Mouse (Mus musculus): ENCODE results near the gene Fbxo10.
A peak's percentile ranks its signal among the peaks of the same experiment; 100 is the strongest.
"Not testable (repeated sequence)": the region's sequence is repeated elsewhere in the genome, so short reads cannot be mapped to it uniquely, and the experiment has no call there.

Fbxo10 gene

DNA sequence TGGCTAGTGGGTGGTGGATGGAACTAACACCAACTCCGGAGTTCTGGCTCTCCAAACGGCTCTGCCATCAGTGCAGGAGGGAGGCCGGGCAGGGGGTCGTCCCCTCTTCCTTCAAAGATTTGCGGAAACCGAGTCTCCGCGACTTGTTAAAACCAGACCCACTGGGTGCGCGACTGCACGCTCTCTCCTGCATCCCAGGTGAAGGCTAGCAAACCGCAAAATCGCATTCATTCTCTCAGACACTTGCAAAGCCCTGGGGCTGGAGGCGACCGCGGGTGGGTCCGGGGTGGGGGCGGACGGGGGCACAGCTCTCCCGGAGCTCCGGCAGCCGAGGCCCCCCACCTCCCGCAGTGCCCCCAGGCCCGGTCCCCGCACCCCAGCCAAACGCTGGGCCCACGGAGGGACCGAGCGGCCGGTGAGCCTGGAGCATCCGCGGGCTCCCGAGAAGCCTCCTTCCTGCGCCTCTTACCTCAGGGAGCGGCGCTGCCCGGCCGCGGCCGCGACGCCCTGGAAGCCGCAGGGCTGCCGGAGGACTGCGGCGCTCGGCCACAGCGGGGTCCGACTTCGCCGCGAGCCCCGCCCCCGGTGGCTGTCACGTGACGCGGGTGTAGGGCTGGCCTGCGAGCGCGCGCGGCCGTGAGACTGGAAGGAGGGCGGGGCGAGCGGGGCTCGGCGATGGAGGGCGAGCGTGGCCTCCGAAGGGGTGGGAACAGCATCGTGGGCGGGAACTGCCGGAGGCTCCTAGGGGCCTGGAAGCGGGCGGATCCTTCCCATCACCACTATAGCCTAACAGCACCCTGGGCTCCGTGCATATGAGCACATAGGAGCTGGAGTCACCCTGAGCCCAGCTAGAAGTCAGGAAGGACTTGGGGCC, at the start of gene Fbxo10:
TSS of gene Fbxo10 (minus strand) at position 584 of the 874 bp plus-strand sequence.
- DNase-seq, result peak; percentile 95 to 96

DNA sequence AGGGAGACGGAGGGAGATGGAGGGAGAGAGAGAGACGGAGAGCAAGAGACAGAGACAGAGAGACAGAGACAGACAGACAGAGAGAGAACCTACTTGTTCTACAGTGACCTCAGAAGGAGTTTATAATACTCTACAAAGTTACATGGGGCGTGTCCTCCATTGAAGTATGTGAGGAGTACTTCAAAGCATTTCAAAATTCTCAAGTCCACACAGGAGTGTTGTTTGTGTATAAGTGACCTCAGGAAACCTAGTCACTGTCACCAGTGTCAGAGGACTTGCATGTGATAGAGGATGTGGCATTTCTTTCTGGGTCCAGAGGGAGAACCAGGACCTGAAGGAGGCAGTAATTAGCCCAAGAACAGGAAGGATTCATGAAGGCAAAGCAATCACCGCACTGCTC, 46.6 kb upstream of the Fbxo10 start:
- DNase-seq, result no peak

GRCm38 (mm10) chr4:45121311-45121710, 36.9 kb upstream of the Fbxo10 start:
- DNase-seq, result no peak

- peak in 1 of 2 experiments; percentile 30 for DNase-seq
Observed at GRCm38 (mm10) chr4:45108456-45109110, 24.2 kb upstream of the Fbxo10 start.

- peak; percentile 90 to 94 for DNase-seq
Observed at GRCm38 (mm10) chr4:45107601-45108277, 23.3 kb upstream of the Fbxo10 start, which contains the start of gene Tomm5. Tomm5 (minus strand) TSS chr4:45108114.

GRCm38 (mm10) chr4:45107066-45107465, 22.7 kb upstream of the Fbxo10 start:
- no peak for DNase-seq

GRCm38 (mm10) chr4:45106409-45106808, 22.0 kb upstream of the Fbxo10 start:
- DNase-seq, result no peak

DNA sequence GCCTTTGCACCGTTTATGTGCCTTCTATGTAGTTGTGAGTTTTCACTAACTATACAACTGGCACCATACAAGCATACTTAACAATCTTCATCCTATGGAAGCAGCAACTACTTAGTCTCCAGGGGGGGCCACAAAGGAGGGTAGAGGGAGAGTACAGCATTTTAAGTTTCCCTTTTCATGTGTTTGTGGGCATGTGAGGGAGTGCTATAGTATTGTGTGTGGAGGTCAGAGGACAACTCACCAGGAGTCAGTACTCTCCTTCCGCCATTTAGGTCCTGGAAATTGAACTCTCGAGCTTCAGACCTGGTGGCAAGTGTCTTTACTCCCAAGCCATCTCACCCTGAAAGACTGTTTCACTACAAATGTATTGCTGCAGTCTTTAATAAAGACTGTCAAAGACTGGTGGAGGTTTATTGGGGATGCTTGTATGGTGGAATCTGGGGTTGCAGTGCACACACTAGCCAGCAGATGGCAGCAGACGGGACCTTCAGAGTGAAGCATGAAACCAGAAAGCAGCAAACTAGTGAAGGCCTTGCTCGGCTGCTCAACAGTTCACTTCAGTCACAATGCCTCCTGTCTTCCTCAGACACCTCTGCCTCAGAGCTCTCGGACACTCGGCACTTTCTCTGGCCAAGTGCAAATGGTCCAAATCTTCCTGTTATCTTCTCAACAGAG, 12.9 kb upstream of the Fbxo10 start:
- DNase-seq, result peak; percentile 81 to 85

- no peak for DNase-seq
Observed at GRCm38 (mm10) chr4:45084895-45085290, 489 bp upstream of the Fbxo10 start.

- peak; percentile 54 to 56 for DNase-seq
Observed at GRCm38 (mm10) chr4:45083487-45083886, 917 bp downstream of the Fbxo10 start.

DNA sequence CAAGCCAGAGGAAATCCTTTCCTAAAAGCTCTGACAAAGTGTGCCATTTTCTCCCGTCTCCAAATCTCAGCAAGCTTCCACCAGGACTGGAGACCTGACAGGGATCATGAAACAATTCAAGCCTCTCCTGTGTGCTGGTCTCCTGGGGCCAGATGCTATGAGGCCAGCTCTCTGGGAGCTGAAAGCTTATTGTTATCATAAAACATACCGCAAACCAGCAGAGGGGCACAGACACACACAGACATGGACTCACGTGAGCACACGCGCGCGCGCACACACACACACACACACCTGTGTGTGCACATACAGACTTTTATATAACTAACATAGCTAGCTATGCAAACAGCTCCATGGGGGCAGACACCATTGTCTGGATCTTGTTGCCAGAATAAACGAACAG, 1.5 kb downstream of the Fbxo10 start:
- DNase-seq, result no peak

GRCm38 (mm10) chr4:45081041-45081440, 3.4 kb downstream of the Fbxo10 start:
- DNase-seq, result peak; percentile 69 to 72

DNA sequence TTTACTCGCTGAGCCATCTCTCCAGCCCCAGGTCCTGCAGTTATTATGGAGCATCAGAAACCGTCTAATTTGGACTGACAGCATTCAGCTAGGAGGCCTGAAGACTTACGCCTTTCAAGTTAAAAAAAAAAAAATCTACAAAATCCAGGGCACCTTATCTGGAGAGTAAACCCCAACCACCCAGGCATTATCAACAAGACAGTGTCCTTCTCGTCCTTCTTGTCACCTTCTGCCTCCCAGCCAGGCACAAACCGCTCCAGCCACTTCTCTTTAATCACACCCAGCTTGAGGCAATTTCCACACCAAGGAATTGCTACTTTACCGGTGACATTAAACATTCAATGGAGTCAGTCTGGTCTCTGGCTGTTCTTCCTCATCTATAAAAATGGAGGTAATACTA, 10.9 kb downstream of the Fbxo10 start:
- no peak for DNase-seq

DNA sequence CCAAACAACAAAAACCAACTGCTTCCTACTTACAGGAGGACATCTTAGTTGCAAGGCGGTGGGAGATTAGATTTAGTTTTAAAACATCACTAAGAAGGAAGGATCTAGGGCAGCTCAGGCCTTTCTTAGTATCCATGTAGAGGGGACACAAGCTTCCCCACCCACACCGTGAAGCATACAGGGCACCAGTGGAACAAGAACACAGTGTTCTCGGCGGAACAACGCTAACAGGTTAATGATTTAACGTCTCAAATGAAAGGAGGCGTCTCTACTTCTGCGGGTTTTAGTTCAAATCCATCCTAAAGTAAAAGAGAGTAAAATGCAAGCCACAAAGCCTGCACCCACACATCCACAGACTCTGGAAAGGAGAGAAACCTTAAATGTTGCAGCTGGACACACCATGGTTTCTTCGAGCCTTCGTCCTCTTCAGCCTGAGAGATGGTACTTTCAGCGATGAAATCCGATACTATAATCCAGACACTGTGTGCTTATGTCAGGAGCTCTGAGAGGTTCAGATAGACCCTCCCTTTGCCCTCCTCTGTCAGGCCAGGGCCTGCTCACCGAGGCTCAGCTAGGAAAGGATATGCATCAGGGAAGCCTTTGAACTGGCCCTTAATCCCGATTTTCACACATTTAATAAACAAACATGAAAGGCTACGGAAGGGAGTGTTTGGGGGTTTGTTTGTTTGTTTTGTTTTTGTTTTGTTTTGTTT, 12.0 kb downstream of the Fbxo10 start:
- no peak for DNase-seq

- DNase-seq, result no peak
Observed at GRCm38 (mm10) chr4:45067742-45068141, 16.7 kb downstream of the Fbxo10 start.

DNA sequence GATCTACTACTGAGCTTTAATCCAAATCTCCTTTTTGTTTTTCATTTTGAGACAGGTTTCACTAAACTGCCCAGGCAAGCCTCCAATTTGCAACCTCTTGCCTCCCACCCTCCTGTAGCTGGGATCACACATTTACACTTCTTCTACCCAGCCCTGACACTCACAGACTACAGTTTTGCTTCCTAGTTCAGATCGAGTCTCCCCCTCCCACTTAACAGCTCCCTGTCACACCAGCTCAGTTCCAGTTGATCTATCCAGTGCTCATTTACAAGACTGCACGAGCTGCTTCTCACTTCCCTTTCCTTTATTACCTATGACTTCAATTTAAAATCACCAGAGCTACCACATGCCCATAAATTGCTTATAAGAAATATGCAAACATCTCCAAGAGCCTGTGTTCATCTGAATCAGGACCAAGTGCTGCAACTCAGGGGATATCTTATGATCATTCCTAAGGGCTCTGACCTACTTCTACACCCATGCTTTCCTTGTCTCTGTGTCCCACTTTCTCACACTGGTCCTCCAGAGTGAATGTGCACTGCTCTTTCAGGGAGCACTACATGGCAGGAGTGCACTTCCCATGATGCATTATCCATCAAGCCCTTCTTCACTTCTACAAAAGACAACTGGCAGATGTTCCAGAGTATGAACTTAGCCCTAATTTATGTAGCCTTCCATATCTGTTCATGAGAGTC, 18.2 kb downstream of the Fbxo10 start:
- no peak for DNase-seq

DNA sequence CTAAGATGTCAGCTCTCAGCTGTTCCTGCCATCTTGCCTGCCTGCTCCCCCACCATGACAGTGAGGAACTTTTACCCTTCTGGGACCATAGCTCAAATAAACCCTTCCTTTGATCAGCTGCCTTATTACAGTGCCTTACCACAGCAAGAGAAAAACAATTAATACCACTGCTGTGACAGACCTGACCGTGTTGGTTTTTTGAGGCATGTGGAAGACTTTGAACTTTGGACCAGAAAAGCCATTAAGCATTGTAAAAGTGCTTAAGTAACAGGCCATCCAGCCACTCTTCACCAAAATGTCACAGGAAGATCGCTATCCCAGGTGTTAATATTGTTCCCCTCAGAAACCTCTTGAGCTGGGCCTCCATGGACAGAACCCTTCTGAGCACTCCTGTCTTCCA, 19.8 kb downstream of the Fbxo10 start:
- DNase-seq, result no peak

DNA sequence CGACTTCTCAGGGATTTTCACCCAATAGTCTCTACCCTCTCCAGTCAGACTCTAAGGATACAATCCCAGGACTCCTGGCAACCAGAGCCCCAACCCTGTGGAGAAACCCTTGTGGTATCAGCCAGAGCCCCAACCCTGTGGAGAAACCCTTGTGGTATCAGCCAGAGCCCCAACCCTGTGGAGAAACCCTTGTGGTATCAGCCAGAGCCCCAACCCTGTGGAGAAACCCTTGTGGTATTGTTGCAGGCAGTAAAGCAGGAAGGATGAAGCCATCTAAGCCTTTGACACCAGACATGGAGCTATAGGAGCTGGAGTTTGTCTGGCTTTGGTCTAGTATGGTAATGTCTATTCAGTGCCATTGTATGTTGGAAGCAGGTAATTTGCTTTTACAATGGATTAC, 20.6 kb downstream of the Fbxo10 start:
- not testable (repeated sequence) for DNase-seq

DNA sequence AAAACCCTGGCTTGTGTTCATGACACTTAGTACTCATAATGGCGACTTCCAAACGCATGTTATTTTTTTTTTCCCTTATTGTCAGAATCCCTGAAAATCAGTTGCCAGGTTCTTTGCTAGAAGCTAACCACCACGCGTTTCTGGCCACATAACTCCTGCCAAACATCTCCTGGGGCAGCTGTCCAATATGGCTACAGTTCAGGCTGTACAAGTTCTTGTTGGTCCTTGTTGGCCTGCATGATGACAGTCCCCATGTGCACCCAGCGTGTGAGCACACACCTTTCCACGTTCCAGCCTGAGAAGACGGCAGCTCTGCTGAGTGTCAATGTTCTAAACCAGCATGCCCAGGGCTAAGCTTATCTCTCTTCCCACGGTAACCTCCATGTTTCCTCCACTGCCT, 29.0 kb downstream of the Fbxo10 start:
- DNase-seq, result peak; percentile 62 to 72

DNA sequence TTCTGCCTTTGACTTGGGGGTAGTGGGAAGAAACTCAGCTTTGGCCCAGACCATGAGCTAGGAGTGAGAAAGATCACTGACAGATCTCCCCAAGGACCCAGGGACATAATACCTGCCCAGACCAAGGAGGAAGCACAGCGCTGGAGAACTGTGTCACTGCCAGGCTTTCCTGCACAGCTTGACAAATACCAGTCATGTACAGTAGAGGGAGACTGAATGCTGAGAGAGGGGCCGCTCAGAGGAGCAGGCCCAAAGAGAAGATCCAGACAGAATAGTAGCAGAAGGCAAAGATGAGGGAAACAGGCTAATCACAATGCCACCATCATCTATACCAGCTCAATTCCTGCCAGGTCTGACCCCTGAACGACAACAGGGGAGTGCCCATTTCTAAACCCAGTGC, 29.5 kb downstream of the Fbxo10 start:
- peak; percentile 54 to 58 for DNase-seq

- DNase-seq, result peak; percentile 20 to 22
Observed at GRCm38 (mm10) chr4:45047956-45048355, 36.4 kb downstream of the Fbxo10 start.

All from cerebellum, postnatal 14 days (tissue).